ENCODE assay signal across 8 mouse cellular contexts in genomic region chr9:65676358-65677118, GRCm38 (mm10). TPM values are rescaled to one million over a fixed set of nuclear protein-coding genes. Genes with fewer than 3 reads are reported as not detected.
DNase-seq lines count a peak whose midpoint lies in the region; ATAC-seq and TF ChIP-seq lines count a peak whose summit lies in the region.

No protein-coding gene starts in this region.

- H3K36me3 ChIP-seq in MEL (ENCODE audit: control insufficient read depth in 1 of 2, insufficient read depth in 2 of 2, low read length in 2 of 2), result peaks cover 0 to 19% of the 10 kb centered on the region in 2 experiments; a peak in 2 of 4 replicates
- H3K36me3 ChIP-seq in hindbrain, embryonic 10.5 days, result no peaks in the 10 kb centered on the region
- no peaks in the 10 kb centered on the region for H3K36me3 ChIP-seq in lung, postnatal 0 days (ENCODE audit: insufficient read depth, low read length)

- TF ChIP-seq EP300 in MEL (IDR thresholded peaks at IDR 0.05; ENCODE audit: low read depth in 1 of 2, low read length in 2 of 2), result no peak
- TF ChIP-seq EP300 in lung, postnatal 0 days (IDR thresholded peaks at IDR 0.05), result no peak

- peak overlapping the region; percentile 63 to 72 for H3K4me3 ChIP-seq in MEL (ENCODE audit: control insufficient read depth in 1 of 2, insufficient read depth in 1 of 2, low read depth in 2 of 2, low read length in 2 of 2)
- H3K4me3 ChIP-seq in cerebellum, adult 2 months (replicated peaks; ENCODE audit: insufficient read depth, low read depth, low read length), result peak overlapping the region; percentile 83
- peak overlapping the region; percentile 82 for H3K4me3 ChIP-seq in hindbrain, embryonic 10.5 days
- peak overlapping the region; percentile 65 for H3K4me3 ChIP-seq in lung, postnatal 0 days (ENCODE audit: low read depth, low read length)

- no peaks in the 10 kb centered on the region for H3K9me3 ChIP-seq in MEL (replicated peaks; ENCODE audit: insufficient read depth, low read length)
- H3K9me3 ChIP-seq in hindbrain, embryonic 10.5 days, result no peaks in the 10 kb centered on the region
- H3K9me3 ChIP-seq in lung, postnatal 0 days (ENCODE audit: low read length), result no peaks in the 10 kb centered on the region

- no peak for TF ChIP-seq CTCF in MEL (IDR thresholded peaks at IDR 0.05 in 2 of 3, conservative IDR thresholded peaks at IDR 0.05 in 1 of 3; ENCODE audit: control insufficient read depth in 1 of 3, insufficient read depth in 1 of 3, low read depth in 2 of 3, low read length in 3 of 3, poor library complexity in 1 of 3, severe bottlenecking in 1 of 3)
- TF ChIP-seq CTCF in cerebellum, adult 2 months (IDR thresholded peaks at IDR 0.05; ENCODE audit: borderline replicate concordance, insufficient read depth, low read depth, low read length), result no peak
- no peak; the same call in 1 of the 2 replicates for TF ChIP-seq CTCF in lung, postnatal 0 days (IDR thresholded peaks at IDR 0.05)

- DNase-seq in MEL (ENCODE audit: low read depth, low spot score), result peak; percentile 95
- DNase-seq in cerebellum, adult 2 months, result peak; percentile 96 to 97
- DNase-seq in forelimb bud, embryonic 11.5 days (ENCODE audit: low read depth, low spot score), result peak; percentile 95
- peak; percentile 98 for DNase-seq in hindbrain, embryonic 10.5 days (ENCODE audit: low spot score)
- peak; percentile 97 for DNase-seq in layer of hippocampus, adult 9-11 months
- DNase-seq in lung, postnatal 0 days (ENCODE audit: low spot score), result peak; percentile 98
- DNase-seq in ovary, postnatal 14 days (ENCODE audit: low spot score), result peak; percentile 96
- peak; percentile 97 for DNase-seq in thymus, postnatal 14 days

- H3K27ac ChIP-seq in MEL (ENCODE audit: control insufficient read depth, low read depth, low read length), result no peak overlapping the region
- peak overlapping the region; percentile 50; the same call in 1 of the 2 replicates for H3K27ac ChIP-seq in cerebellum, adult 2 months (ENCODE audit: insufficient read depth, low read length)
- peak overlapping the region; percentile 93 for H3K27ac ChIP-seq in hindbrain, embryonic 10.5 days
- H3K27ac ChIP-seq in lung, postnatal 0 days (ENCODE audit: low read length), result peak overlapping the region; percentile 87

- peaks cover 2 to 22% of the 10 kb centered on the region in 2 experiments; a peak in 3 of 4 replicates for H3K4me1 ChIP-seq in MEL (ENCODE audit: control insufficient read depth in 1 of 2, insufficient read depth in 2 of 2, low read length in 2 of 2)
- H3K4me1 ChIP-seq in cerebellum, adult 2 months (ENCODE audit: control insufficient read depth, insufficient read depth, low read length), result peaks cover 11% of the 10 kb centered on the region
- H3K4me1 ChIP-seq in hindbrain, embryonic 10.5 days (replicated peaks), result peaks cover 52% of the 10 kb centered on the region
- H3K4me1 ChIP-seq in lung, postnatal 0 days (ENCODE audit: insufficient read depth, low read depth, low read length), result peaks cover 41% of the 10 kb centered on the region; the same call in 1 of the 2 replicates

- no peak for TF ChIP-seq RAD21 in MEL (IDR thresholded peaks at IDR 0.05; ENCODE audit: low read depth, low read length)

- H3K27me3 ChIP-seq in MEL (ENCODE audit: control insufficient read depth in 1 of 2, insufficient read depth in 2 of 2, low read length in 2 of 2), result no peaks in the 10 kb centered on the region
- no peaks in the 10 kb centered on the region for H3K27me3 ChIP-seq in cerebellum, adult 2 months (ENCODE audit: control insufficient read depth, insufficient read depth, low read length)
- H3K27me3 ChIP-seq in hindbrain, embryonic 10.5 days (ENCODE audit: insufficient read depth, poor library complexity, severe bottlenecking), result no peaks in the 10 kb centered on the region
- no peaks in the 10 kb centered on the region for H3K27me3 ChIP-seq in lung, postnatal 0 days (replicated peaks; ENCODE audit: insufficient read depth, low read length)

- peak; percentile 44 to 67; a peak in 3 of 4 replicates for TF ChIP-seq POLR2A in MEL (IDR thresholded peaks at IDR 0.05; ENCODE audit: control insufficient read depth in 1 of 2, insufficient read depth in 1 of 2, low read depth in 1 of 2, low read length in 2 of 2, poor library complexity in 1 of 2)
- TF ChIP-seq POLR2A in cerebellum, adult 2 months (IDR thresholded peaks at IDR 0.05; ENCODE audit: borderline replicate concordance, insufficient read depth, low read length), result peak; percentile 95

- peak; percentile 89 for ATAC-seq in lung, postnatal 0 days

- peak overlapping the region; percentile 82 for H3K4me2 ChIP-seq in lung, postnatal 0 days (replicated peaks; ENCODE audit: low read depth, low read length)

- peak overlapping the region; percentile 66 for H3K9ac ChIP-seq in MEL (ENCODE audit: control insufficient read depth, low read depth, low read length, poor library complexity, severe bottlenecking)
- peak overlapping the region; percentile 69 for H3K9ac ChIP-seq in lung, postnatal 0 days (replicated peaks; ENCODE audit: low read depth)

- under 1% methylated on average over 44 of the region's 51 CpGs for WGBS in cerebellum, adult 2 months
- whole genome bisulfite sequencing in hindbrain, embryonic 10.5 days, result under 1% methylated on average over 49 of the region's 51 CpGs
- 0% methylated on average over 26 of the region's 51 CpGs for WGBS in lung, postnatal 0 days

- peaks cover 2% of the 10 kb centered on the region; the same call in 1 of the 2 replicates for H3K79me2 ChIP-seq in MEL (ENCODE audit: control insufficient read depth, insufficient read depth, low read length, poor library complexity)

TF ChIP-seq in MEL, 35 proteins besides CTCF, POLR2A, EP300 and RAD21 (continues in another document):
- TF ChIP-seq ZC3H11A (IDR thresholded peaks at IDR 0.05; ENCODE audit: low read depth, low read length) (no peak), POLR2AphosphoS2 (IDR thresholded peaks at IDR 0.05; ENCODE audit: low read length) (peak; percentile 39; the same call in 1 of the 2 replicates), GABPA (IDR thresholded peaks at IDR 0.05; ENCODE audit: low read depth, low read length) (no peak), POLR2AphosphoS5 (IDR thresholded peaks at IDR 0.05; ENCODE audit: borderline replicate concordance, low read depth, low read length) (no peak), HCFC1 (IDR thresholded peaks at IDR 0.05; ENCODE audit: low read depth, low read length) (peak; percentile 81), CHD2 (IDR thresholded peaks at IDR 0.05; ENCODE audit: low read length) (peak; percentile 29), USF1 (IDR thresholded peaks at IDR 0.05; ENCODE audit: low read depth, low read length) (0 out of 2 replicates have a peak, but pooled peaks have one; percentile 23), TAL1 (IDR thresholded peaks at IDR 0.05; ENCODE audit: low read length) (no peak), SMC3 (IDR thresholded peaks at IDR 0.05; ENCODE audit: low read depth, low read length) (0 out of 2 replicates have a peak, but pooled peaks have one; percentile 12), MYC (IDR thresholded peaks at IDR 0.05; ENCODE audit: low read depth, low read length) (no peak), TCF12 (IDR thresholded peaks at IDR 0.05; ENCODE audit: low read depth, low read length) (peak; percentile 60), BHLHE40 (IDR thresholded peaks at IDR 0.05; ENCODE audit: borderline replicate concordance, low read depth, low read length) (no peak), E2F4 (IDR thresholded peaks at IDR 0.05; ENCODE audit: borderline replicate concordance, low read depth, low read length) (no peak), ETS1 (IDR thresholded peaks at IDR 0.05; ENCODE audit: low read depth, low read length) (no peak), ZKSCAN1 (IDR thresholded peaks at IDR 0.05; ENCODE audit: low read depth, low read length) (no peak), ZMIZ1 (IDR thresholded peaks at IDR 0.05; ENCODE audit: low read depth, low read length) (no peak), RCOR1 (IDR thresholded peaks at IDR 0.05; ENCODE audit: low read depth, low read length) (peak; percentile 16; the same call in 1 of the 2 replicates), ELF1 (IDR thresholded peaks at IDR 0.05; ENCODE audit: low read depth, low read length) (peak; percentile 39; the same call in 1 of the 2 replicates), JUND (IDR thresholded peaks at IDR 0.05; ENCODE audit: low read depth, low read length) (no peak), TBP (IDR thresholded peaks at IDR 0.05; ENCODE audit: low read depth, low read length) (peak; percentile 69), UBTF (IDR thresholded peaks at IDR 0.05; ENCODE audit: borderline replicate concordance, insufficient read depth, low read depth, low read length) (no peak), USF2 (IDR thresholded peaks at IDR 0.05; ENCODE audit: borderline replicate concordance in 1 of 2, insufficient read depth in 1 of 2, low read depth in 1 of 2, low read length in 2 of 2) (no peak), KAT2A (conservative IDR thresholded peaks at IDR 0.05; ENCODE audit: low read depth, low read length) (no peak; the same call in 1 of the 2 replicates), MAZ (IDR thresholded peaks at IDR 0.05; ENCODE audit: low read depth, low read length) (peak; percentile 89), CHD1 (IDR thresholded peaks at IDR 0.05; ENCODE audit: low read depth, low read length) (no peak), GATA1 (IDR thresholded peaks at IDR 0.05; ENCODE audit: low read depth, low read length) (no peak), MEF2A (IDR thresholded peaks at IDR 0.05; ENCODE audit: extremely low read depth, insufficient replicate concordance, low read depth, low read length, poor library complexity, severe bottlenecking) (no peak), MAX (IDR thresholded peaks at IDR 0.05; ENCODE audit: low read length) (no peak), MYB (IDR thresholded peaks at IDR 0.05; ENCODE audit: low read depth, low read length) (no peak)

RNA-seq across cellular contexts. Expression of gene Oaz2, which starts 8.7 kb away (rescaled TPM):
- total RNA-seq in MEL (2012; rRNA removed), result 16.4 and 18.1 TPM in 2 replicates
- polyA plus RNA-seq in MEL (2012; ENCODE audit: insufficient read depth in 1 of 2, insufficient read length in 2 of 2, low read depth in 1 of 2, low replicate concordance in 2 of 2, missing spikeins in 1 of 2), result 10 to 100 TPM in 1 of 2 experiments, not detected in 1; 34.6 TPM
- polyA plus RNA-seq in cerebellum, adult 2 months (2012; rRNA removed), result 218 and 230 TPM in 2 replicates
- 242 and 269 TPM in 2 replicates for polyA plus RNA-seq in hindbrain, embryonic 10.5 days (2016; fragmentation: Nextera tagmentation; extraction: Ambion mirVana)
- 639 and 649 TPM in 2 replicates for polyA plus RNA-seq in lung, postnatal 0 days (2015; fragmentation: Nextera tagmentation; extraction: Ambion mirVana)

RNA-seq across cellular contexts. Expression of gene Rbpms2, which starts 47.1 kb away (rescaled TPM):
- not detected in 2 replicates for total RNA-seq in MEL (2012; rRNA removed)
- under 1 TPM in 1 of 2 experiments, not detected in 1; 0.22 TPM for polyA plus RNA-seq in MEL (2012; ENCODE audit: insufficient read depth in 1 of 2, insufficient read length in 2 of 2, low read depth in 1 of 2, low replicate concordance in 2 of 2, missing spikeins in 1 of 2)
- polyA plus RNA-seq in cerebellum, adult 2 months (2012; rRNA removed), result 8.8 and 10.7 TPM in 2 replicates
- polyA plus RNA-seq in hindbrain, embryonic 10.5 days (2016; fragmentation: Nextera tagmentation; extraction: Ambion mirVana), result 28.4 and 32.5 TPM in 2 replicates
- 6.1 and 6.5 TPM in 2 replicates for polyA plus RNA-seq in lung, postnatal 0 days (2015; fragmentation: Nextera tagmentation; extraction: Ambion mirVana)
